Mouse (Mus musculus) right cerebral cortex, postnatal 14 days (tissue): ENCODE results near the gene Slc4a1.

Experiments used
- DNase-seq: peaks from one replicate; pipeline ENCODE4 v3.0.0; 2022

Slc4a1 gene

DNA sequence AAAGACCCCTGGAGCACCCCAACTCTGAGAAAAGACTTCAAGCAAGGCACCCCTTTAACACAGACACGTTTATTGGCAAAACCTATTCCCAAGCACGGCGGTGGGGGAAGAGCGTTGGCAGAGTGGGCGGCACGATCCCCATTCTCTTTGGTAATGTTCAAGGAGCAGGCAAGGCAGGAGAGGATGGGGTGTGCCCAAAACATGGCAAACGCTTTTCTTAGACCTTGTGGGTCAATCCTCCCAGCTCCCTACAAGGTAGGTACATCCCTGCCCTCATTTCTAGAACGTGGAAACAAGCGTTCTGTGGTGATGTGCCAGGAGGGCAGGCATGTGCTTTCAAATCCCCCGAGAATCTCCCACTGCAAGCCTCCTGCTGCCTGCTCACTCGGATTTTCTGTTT, 17.2 kb downstream of the Slc4a1 start:
- DNase-seq: no peak

DNA sequence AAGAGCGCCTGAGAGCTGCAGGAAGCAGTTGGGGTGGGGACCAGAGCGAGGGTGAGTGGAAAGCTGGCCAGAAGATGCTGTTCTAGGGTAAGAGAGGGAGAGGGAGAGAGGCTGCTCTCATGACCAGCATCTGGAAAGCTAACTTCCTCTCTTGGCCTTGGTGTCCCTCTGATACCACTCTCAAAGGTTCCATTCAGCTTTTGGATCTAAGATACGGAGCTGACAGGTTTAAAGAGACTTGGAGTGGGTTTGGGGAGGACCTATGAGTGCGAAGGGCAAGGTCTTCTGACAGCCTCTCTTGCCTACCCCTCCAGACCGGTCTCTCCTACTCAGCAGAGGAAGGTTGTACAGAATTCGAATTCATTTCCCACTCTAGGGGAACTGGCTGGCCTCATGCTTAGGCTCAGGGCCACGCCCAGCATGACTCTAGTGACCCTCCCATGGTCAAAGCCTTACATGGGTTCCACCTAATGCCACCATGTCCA, 17.9 kb downstream of the Slc4a1 start:
- no peak for DNase-seq

DNA sequence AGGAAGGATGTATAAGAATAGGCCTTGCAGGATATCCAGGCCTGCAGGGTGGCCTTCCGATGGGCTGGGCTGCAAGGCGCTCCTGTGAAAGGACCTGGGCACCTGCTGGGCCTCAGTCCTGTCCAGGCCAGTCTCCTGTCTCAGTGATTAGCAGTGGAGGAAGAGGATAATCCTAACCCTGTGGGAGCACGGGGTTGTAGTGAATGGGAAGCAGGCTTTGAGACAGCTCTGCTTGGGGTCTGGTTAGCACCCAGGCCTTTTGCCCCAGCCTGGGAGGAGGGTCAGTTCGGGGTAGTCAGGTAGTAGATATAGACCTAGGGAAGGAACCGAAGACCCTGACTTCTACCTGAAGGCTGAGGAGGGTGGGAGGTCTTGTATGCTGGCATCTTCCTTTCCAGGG, 18.3 kb downstream of the Slc4a1 start:
- DNase-seq: no peak

DNA sequence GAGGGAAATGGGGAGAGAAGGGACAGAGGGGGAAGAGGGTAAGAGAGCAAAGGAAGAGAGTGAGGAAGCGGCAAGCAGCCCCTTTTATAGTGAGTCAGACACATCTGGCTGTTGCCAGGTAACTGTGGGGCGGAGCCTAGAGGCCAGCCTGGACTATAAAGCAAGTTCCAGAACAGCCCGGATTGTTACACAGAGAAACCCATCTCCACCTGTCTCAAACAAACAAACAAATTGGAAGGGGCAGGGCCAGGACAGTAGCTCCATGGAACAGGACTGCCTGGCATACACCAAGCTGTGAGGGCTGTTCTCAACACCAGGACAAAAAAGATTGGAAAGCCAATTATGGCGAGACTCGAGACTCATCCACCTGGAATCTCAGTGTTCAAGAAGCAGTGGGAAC, 19.1 kb downstream of the Slc4a1 start:
- no peak for DNase-seq

DNA sequence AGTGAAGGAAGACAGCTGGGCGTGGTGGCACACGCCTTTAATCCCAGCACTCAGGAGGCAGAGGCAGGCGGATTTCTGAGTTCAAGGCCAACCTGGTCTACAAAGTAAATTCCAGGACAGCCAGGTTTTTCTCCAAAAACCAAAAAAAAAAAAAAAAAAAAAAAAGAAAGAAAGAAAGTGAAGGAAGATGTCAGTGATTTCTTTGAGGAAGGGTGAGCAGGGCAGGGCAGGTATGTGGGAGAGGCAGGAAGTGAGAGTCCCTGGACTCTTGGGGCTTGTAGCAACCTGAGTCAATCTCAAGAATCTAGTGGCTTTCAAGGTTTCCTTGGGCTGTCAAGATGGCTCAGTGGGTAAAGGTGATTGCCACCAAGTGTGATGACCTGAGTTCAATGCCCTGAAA, 21.5 kb downstream of the Slc4a1 start:
- DNase-seq: no peak

DNA sequence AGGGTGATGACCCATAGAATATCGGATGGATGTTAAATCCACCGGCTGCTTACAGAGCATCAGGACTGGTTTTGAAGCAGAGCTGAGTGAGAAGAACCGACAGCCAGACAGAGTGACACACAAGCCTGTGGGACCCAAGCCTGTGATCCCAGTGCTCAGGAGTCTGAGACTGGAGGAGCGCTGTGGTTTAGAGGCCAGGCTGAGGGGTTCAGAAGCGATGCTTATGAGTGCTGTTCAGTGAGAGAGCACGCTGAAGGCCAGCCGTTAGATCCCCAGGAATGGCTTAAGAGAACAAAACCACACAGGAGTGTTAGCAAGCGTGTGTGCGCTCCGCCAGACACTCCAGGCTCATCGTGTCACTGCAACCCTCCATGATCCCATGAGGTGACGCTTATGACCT, 23.3 kb downstream of the Slc4a1 start:
- DNase-seq: no peak

DNA sequence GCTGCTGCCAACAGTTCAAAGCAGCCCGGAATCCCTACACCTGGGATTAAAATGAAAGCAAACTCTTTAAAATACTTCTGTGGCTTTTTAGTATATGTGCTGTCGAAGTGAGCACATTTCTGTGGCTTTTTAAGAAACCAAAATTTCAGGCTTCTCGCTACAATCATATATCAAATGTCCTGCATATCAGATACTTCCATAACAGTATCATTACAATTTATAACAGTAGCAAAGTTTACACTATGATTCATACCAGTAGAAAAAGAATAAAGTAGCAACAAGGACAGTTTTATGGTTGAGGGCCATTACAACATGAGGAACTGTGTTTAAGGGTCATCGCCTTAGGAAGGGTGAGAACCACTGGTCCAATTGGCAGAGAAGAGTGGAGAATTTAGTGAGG, 24.9 kb downstream of the Slc4a1 start:
- no peak for DNase-seq

DNA sequence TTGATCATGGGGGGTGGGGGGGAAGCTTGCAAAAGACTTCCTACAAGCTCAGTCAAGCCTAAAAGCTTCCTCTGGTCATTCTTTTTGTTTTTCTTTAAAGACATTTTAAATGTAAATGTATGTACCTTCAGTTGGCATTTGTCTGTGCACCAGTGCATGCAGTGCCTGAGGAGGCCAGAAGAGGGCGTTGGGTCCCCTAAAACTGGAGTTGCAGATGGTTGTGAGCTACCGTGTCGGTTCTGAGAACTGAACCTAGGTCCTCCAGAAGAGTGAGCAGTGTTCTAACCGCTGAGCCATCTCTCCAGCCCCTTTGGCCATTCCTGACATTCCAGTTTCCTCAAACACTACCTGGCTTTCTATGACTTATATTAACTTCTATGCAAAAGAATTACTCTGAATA, 26.4 kb downstream of the Slc4a1 start:
- no peak for DNase-seq

DNA sequence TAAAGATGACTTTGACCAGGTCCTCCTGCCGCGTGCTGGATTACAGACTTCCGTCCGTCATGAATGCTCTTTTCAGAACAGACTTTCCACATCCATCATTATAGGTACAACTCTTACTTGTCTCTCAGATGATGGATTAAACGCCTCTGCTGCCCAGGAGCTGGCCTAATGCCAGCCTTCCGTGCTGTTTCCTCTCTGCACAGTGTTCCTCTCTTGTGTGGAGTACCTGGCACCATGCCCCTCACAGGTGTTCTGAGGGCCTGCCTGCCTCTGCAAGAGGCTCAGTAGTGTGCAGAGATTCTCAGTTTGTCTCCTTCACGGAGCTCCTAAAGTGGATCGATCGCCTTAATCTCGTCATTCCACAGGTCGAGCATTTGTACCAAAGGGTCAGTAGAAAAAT, 26.8 kb downstream of the Slc4a1 start:
- DNase-seq: peak; percentile 26

DNA sequence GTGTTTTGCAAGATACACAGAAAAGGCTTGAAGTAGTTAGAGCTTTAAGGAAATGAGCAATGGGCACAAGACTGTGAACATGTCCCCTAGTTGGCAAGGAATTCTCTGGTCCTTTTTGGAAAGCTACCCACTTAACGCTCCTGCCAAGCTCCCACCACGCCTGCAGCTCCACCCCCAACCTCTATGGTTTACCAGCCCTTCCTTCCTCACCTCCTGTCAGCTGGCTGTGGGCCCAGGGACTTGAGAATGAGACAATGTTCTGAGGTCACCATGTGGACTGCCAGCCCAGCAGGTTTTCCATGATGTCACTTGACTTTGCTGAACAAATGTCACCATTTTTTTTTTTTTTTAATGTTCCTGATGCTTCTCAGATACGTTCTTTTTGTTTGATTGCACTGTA, 27.4 kb downstream of the Slc4a1 start:
- peak; percentile 44 for DNase-seq

DNA sequence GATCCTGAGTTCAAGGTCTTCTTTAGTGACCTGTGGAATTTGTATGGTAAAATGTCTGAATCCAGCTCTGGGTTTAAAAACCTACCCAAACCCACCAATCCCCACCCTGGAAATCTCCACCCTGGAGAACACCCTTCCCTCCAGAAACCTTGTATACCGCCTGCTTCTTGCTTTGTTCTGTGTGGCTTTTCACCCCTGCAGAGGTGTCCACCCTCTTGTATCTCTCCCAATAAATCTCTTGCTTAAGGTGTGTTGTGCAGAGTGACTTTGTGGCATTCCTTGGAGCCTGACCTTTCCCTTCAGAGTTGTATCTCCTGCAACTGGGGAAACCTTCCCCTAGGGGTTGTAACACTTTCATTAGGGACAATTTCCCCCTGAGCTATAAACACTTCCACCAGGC, 28.1 kb downstream of the Slc4a1 start:
- no peak for DNase-seq

DNA sequence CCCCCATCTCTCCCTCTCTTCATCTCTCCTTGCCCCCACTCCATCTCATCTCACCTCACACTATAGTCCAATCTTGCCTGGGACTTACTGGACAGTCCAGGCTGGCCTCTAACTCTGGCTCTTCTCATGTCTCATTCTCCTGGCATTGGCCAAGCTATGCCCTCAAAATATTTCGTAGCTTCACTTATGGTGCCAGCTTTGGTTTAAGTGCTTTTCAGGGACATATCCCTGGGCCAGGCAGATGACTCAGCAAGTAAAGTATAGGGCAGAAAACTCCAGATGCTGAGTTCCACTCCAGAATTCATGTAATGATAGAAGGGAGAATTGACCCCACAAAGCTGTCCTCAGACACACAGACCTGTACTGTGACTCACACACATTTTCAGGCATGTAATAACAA, 29.8 kb downstream of the Slc4a1 start:
- DNase-seq: no peak

DNA sequence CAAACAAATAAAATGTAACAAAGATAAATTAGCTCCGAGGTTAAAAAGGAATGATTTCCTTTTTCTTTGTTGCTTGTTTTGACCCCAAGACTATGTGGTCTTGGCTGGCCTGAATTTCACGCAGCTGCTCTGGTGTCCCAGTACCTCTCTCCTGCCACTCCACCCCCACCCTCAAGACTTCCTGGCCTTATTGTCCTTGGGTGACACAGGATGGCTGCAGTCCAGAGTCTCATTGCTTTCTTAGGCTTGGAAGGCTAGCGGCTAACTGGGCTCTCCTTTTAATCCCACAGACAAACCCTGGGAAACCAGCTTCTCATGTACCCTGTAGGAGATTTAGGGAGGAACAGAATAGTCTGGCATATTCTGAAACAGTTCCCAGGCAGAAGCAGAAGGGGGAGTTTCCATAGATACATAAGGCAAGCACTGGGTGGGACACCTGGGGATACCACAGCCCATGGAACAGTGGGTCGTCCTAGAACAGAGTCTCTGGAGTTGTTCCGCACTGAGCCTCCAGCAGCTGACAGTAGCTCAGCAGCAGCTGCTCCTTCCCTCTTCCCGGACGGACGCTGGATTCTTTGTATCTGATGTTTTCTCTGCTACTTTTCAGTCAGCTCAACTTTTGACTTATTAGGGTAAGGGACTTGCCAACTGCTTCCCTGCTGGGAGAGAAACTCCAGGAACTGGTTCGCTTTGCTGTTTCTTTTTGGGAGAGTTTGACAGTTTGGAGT, 30.9 kb downstream of the Slc4a1 start:
- DNase-seq: no peak

DNA sequence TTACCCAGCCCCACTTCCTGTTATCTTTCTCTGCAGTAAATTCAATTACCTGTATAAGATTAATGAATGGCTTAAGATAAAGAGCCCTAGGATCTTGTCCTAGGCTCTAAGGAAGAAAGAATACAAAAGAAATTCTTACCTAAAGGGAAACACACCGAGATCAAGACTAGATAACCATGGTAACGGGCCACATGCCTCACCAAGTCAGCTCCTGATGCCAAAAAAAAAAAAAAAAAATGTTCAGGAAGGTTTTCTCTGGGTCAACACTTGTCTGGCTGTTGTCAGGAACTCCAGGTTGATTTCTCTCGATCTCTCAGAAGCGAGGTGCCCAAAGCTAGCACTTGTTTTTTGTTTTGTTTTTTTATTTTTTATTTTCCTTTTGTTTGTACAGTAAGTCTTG, 32.0 kb downstream of the Slc4a1 start:
- no peak for DNase-seq

DNA sequence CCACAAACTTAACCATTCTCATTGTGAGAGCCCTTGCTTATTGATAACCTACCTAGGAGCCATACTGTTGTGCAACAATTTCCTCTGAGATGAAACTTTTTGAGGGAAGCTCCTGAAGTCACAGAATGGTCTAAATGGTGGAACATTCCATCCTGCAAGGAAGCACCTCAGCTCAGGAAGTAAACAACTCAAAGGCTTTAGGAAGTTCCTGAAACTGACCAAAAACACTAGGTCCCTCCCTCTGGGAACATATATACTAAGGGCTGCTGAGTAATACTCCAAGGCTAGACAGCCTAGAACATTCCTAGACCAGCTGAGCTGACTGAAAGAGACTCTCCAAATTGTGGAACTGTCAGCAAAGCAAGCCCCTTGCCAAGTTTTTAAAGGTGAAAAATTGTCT, 32.9 kb downstream of the Slc4a1 start:
- DNase-seq: no peak

DNA sequence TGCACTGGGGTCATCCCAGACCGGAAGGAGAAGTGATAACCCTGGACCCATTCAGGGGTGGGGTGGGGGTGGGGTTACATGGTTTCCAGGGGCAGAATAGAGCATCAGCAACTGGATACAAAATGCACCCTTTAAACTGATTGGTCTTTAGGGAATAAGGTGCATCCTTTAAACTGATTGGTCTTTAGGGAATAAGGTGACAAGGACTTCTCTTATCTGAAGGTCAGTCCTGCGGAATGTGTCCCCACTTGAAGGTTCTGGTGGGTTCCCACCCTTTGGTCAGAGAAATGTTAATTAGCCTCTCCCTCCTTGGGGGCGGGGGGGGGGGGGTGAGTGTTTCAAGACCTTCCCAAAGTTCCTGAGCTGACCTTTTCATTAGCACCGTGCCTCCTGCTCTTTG, 34.2 kb downstream of the Slc4a1 start:
- DNase-seq: no peak

DNA sequence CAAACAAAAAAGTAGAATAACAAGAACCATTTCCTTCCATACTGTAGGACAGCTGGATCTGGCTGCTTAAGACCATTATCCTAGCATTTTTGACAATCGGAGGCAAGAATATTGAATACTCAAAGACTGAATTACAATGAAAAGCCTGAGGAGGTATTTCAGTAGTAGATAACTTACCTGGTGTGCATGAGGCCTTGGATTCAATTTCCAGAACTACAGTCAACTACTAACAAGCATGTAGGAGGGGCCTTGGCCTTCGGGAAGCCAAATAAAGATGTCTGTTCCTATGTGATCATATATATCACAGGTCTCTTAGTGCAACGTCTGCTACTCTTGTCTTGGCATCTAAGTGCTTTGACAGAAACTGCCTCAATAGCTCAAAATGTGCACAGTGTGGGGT, 36.0 kb downstream of the Slc4a1 start:
- no peak for DNase-seq

DNA sequence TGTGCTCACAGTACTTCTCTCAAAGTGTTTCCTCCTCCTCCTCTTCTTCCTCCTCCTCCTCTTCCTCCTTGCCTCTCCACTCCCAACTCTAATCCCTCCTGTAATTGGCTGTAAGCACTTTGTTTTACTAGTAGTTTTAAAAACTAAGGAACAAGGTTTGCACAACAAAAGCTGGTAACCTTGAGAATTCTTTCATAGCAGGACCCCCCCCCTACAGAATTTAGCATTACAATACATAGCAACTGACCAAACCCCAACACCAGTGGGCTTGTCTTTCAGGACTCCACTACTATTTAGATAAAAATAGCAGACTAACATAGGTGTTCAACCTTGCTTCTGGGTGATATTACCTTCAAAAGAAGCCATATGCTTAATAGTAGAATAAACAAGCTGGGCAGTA, 36.5 kb downstream of the Slc4a1 start:
- no peak for DNase-seq

DNA sequence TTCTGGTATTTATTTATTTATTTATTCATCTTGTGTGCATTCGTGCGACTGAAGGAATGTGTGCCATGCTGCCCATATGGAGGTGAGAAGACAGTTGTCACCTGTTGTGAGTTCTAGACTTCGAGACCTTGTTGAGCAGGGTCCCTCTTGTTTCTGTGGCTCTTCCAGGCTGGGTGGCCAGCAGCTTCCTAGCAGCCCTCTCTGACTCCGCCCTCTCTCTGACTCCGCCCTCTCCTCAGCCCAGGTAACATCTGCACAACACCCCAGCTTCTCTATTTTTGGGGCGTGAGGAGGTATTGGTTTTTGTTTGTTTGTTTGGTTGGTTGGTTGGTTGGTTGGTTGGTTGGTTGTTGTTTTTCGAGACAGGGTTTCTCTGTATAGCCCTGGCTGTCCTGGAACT, 38.2 kb downstream of the Slc4a1 start:
- no peak for DNase-seq

DNA sequence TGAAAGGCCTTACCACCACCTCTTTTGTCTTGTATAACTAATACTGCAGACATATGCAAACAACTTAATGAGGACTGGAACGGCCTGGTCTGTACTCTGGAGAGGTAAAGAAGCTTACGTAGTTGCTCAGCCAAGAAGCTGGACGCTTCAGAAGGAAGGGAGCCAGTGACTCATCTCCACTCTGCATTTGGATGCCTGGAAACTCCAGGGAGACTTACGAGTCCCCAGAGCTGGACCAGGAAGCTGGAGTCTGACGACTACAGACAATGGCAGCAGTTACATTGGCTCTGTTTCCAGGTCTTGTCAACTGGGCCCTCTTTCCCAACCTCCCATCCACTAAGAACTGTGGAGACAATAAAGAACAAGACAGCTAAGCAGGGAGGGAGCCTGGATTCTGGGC, 38.8 kb downstream of the Slc4a1 start:
- no peak for DNase-seq

DNA sequence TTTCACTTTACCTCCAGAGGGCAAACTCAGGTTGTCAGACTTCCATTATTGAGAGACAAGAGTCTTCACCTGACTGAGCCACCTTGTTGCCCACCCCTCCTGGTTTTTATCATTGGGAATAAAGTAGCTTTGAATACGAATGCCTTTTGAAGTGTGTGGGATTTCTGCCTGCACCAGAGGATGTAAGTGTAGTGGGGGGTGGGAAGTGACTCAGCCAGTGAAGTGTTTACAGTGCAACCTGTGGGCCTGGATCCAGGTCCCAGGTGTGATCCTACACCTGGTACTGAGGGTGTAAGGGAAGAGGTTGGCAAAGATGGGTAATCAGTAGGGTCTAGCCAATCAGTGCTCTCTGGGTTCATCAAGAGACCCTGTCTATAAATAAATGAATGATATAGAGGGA, 42.5 kb downstream of the Slc4a1 start:
- DNase-seq: no peak

DNA sequence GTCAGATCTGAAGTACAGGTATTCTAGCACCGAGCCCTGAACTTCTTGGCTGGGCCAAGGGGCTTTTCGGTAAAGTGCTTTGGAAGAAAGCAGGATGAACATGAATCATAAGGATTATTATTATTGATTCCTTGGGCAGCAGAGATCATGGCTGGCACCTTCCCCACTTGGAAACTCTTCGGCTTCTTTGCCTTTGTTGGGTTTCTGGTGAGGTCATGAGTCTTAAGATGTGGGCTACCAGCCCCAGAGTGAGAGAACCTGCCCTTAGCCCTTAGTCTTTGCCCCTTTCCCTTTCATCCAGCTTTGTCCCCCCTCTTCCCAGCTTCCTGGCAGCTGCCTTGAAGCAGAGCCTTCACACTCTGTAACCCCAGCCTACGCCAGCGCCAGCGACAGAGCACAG, 44.1 kb downstream of the Slc4a1 start:
- DNase-seq: no peak

DNA sequence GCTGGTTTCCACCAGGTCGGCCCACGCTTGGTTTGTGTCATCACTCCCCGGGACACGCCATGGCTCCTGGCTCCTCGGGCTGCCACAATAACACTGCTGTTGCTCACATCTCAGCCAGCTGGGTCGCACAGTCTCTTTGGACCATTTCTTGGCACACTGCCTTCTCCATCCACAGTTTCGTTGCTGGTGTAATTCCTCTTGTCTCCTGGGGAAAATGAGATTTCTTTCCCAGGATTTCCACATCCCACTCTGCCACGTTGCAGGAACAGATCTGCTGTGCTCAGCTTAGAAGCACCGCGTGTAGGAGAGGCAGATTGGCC, 45.4 kb downstream of the Slc4a1 start:
- DNase-seq: peak; percentile 78

DNA sequence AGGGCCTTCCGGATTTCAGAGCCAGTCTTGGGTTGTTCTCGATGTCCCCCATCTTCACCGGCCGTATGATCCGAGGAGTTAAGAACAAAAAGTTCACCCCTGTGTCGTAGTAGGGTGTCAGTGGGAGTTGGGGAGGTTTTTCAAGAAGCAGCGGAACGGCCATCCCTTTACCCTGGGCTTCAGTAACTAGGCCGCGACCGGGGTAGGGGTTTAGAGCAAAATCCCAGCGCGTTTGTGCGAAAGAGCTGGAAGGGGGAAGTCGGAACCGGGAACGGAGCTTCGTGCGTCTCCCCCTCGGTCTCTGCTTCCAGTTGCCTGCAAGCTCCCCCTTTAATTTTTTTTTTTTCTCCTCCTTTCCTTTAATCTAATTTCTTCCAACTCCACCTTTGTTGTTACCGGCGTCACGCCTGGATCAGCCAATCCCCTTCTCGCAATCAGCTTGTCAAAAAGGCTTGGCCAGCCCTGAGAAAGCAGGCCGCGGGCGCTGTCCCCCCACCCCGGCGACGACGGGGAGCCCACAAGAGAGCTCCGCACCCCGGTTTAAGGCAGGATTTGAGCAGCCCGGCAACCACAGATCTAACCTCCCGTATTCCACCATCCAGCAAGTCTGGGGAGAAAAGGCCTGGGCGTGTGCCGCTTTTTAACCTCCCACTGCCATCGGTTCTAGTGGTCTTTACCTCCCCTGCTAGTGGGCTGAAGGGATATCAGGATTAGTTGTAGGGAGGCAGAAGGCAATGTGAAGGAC, 45.9 kb downstream of the Slc4a1 start:
- peak; percentile 88 for DNase-seq

DNA sequence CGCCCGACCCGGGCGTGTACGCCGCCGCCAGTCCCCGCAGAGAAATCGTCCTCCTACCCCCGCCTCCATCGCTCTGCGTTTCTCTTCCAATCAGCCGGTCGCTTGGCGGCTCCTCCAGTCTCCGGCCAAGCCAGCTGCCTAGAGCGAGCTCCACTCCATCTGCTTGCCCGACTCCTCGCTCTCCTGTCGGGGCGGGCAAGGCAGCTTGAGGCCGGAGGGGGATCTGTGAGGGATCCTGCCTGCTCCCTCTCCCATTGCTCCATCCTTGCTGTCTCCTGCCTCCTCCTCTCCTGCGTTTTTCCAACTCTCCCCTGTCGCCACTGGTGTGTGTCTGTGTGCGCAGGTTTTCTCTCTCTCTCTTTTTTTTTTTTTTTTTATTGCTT, 46.6 kb downstream of the Slc4a1 start, which contains the start of gene Ubtf:
TSS of gene Ubtf (minus strand) at position 333 of the 383 bp plus-strand sequence.
- peak; percentile 85 for DNase-seq
